Mouse (Mus musculus): ENCODE measurements around the gene Cacna2d1.

- TF ChIP-seq CHD1 (IDR thresholded peaks at IDR 0.05; ENCODE audit: low read depth, low read length) (no peak), POLR2A (IDR thresholded peaks at IDR 0.05; ENCODE audit: control insufficient read depth in 1 of 2, insufficient read depth in 1 of 2, low read depth in 1 of 2, low read length in 2 of 2, poor library complexity in 1 of 2) (no peak), ZMIZ1 (IDR thresholded peaks at IDR 0.05; ENCODE audit: low read depth, low read length) (no peak), CTCF (IDR thresholded peaks at IDR 0.05 in 2 of 3, conservative IDR thresholded peaks at IDR 0.05 in 1 of 3; ENCODE audit: control insufficient read depth in 1 of 3, insufficient read depth in 1 of 3, low read depth in 2 of 3, low read length in 3 of 3, poor library complexity in 1 of 3, severe bottlenecking in 1 of 3) (no peak), POLR2AphosphoS5 (IDR thresholded peaks at IDR 0.05; ENCODE audit: borderline replicate concordance, low read depth, low read length) (no peak), UBTF (IDR thresholded peaks at IDR 0.05; ENCODE audit: borderline replicate concordance, insufficient read depth, low read depth, low read length) (no peak), GABPA (IDR thresholded peaks at IDR 0.05; ENCODE audit: low read depth, low read length) (no peak)
These were observed 94.4 kb downstream of the Cacna2d1 start for GRCm38 (mm10) chr5:16028881-16029280.
